Mouse (Mus musculus) embryonic fibroblast, embryonic 13.5 days (primary cell): Measurements from ENCODE around the gene Hs3st5. TPM values are rescaled to one million over a fixed set of nuclear protein-coding genes. Genes with fewer than 3 reads are reported as not detected.

Experiments used
- H3K27ac ChIP-seq: 2 replicates; pipeline ENCODE4 v1.5.1; 2012; ENCODE audit warnings: low read length, control low read depth, inconsistent platforms; ENCODE audit not compliant: insufficient read depth
- H3K4me1 ChIP-seq: 2 replicates; pipeline ENCODE4 v1.6.1; 2011; ENCODE audit warnings: low read length; ENCODE audit not compliant: control insufficient read depth, insufficient read depth
- H3K4me3 ChIP-seq: 2 replicates; pipeline ENCODE4 v1.5.1; 2011; ENCODE audit warnings: mild to moderate bottlenecking, control low read depth, low read length; ENCODE audit not compliant: insufficient read depth
- CTCF ChIP-seq: IDR thresholded peaks from 2 replicates; pipeline ENCODE4 v1.5.1; 2011; ENCODE audit warnings: mild to moderate bottlenecking, control low read depth, low read length, moderate library complexity, borderline replicate concordance; ENCODE audit not compliant: insufficient read depth
- POLR2A ChIP-seq: IDR thresholded peaks from 2 replicates; pipeline ENCODE4 v1.6.1; 2011; ENCODE audit warnings: low read depth, mild to moderate bottlenecking, control low read depth, low read length, moderate library complexity
- polyA plus RNA-seq: library from polyadenylated mRNA; stranded (reverse); fragments of >200 nt; gene quantifications from 2 replicates; pipeline ENCODE4 v1.2.4, GENCODE M21; 2011; ENCODE audit warnings: low read depth; ENCODE audit not compliant: missing spikeins, insufficient read length

Gene Hs3st5
- polyA plus RNA-seq, 1 experiment, result 0.63 TPM

DNA sequence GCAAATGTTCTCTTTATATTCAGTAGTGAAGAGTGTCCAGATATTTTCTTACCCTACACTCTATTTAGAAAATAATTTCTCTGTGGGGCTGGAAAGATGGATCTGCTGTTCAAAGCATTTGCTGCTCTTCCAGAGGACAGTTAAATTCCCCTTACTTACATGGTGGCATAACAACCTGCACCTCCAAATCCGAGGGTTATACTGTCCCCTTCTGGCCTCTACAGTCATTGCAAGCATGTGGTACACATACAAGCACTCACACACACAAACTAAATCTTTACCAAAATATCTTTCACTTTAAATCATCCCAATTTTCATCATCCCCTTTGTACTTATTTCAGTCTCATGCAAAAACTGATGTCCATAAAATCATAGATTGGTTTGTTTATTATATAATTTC is 275.0 kb downstream of the Hs3st5 start:
- no peak overlapping the region for H3K4me3 ChIP-seq
- H3K4me1 ChIP-seq, result no peaks in the 10 kb centered on the region
- TF ChIP-seq POLR2A, result no peak
- no peak for TF ChIP-seq CTCF
- H3K27ac ChIP-seq, result no peak overlapping the region

GRCm38 (mm10) chr10:36786970-36787369 is 280.4 kb downstream of the Hs3st5 start:
- no peak overlapping the region for H3K27ac ChIP-seq
- TF ChIP-seq POLR2A, result no peak
- TF ChIP-seq CTCF, result no peak
- H3K4me1 ChIP-seq, result no peaks in the 10 kb centered on the region
- no peak overlapping the region for H3K4me3 ChIP-seq

DNA sequence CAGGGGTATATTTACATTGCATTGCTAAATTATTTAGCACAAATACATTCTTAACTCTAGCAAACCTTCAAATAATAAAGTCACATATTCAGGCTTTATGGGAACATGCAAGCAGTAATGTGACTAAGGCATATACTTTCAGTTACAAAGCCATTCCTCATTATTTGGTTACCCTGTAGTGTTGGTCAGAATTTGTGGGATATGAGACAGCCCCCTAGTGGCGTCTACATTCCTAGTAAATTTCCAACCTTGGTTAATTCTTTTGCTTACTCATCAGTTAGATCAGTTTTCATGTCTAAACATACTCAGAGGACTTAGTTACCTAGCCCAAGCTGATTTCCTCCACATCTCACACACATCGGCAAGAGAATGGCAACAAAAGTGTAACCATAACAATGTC is 285.2 kb downstream of the Hs3st5 start:
- TF ChIP-seq CTCF (no peak), POLR2A (no peak)
- Histone ChIP-seq H3K4me3 (no peak overlapping the region), H3K27ac (no peak overlapping the region), H3K4me1 (no peaks in the 10 kb centered on the region)

DNA sequence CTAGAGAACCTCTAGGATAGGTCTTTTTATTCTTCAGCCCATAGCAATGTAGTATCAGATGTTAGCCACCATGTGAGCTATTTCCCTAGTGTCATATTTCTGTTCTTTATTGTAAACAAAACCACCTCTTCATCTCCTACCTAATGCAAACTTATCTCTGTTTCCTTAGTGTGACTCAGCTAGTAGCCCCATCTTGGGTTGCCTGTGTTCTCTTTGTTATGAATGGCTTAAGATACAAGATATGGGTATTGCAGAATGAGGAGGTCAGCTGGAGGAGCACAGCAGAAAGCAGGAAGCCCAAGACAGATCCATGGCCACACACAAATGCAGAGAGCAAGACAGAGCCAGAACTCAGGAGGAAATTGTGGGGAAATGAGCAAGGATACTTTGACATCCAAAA is 288.7 kb downstream of the Hs3st5 start:
- Histone ChIP-seq H3K4me3 (no peak overlapping the region), H3K27ac (no peak overlapping the region)
- no peak for TF ChIP-seq CTCF
- no peak for TF ChIP-seq POLR2A

GRCm38 (mm10) chr10:36800925-36801482 is 294.4 kb downstream of the Hs3st5 start:
- no peak for TF ChIP-seq CTCF
- TF ChIP-seq POLR2A, result no peak
- no peak overlapping the region for H3K4me3 ChIP-seq
- no peak overlapping the region for H3K27ac ChIP-seq
- no peaks in the 10 kb centered on the region for H3K4me1 ChIP-seq

More for the DNA sequence above, 288.7 kb downstream of the Hs3st5 start:
- no peaks in the 10 kb centered on the region for H3K4me1 ChIP-seq

- Histone ChIP-seq H3K27ac (no peak overlapping the region), H3K4me1 (no peaks in the 10 kb centered on the region), H3K4me3 (no peak overlapping the region)
- TF ChIP-seq CTCF (no peak), POLR2A (no peak)
Observed at GRCm38 (mm10) chr10:36803705-36804104, 297.1 kb downstream of the Hs3st5 start.

GRCm38 (mm10) chr10:36805265-36805664 is 298.7 kb downstream of the Hs3st5 start:
- no peak overlapping the region for H3K27ac ChIP-seq
- H3K4me1 ChIP-seq, result no peaks in the 10 kb centered on the region
- TF ChIP-seq CTCF (no peak), POLR2A (no peak)
- no peak overlapping the region for H3K4me3 ChIP-seq

DNA sequence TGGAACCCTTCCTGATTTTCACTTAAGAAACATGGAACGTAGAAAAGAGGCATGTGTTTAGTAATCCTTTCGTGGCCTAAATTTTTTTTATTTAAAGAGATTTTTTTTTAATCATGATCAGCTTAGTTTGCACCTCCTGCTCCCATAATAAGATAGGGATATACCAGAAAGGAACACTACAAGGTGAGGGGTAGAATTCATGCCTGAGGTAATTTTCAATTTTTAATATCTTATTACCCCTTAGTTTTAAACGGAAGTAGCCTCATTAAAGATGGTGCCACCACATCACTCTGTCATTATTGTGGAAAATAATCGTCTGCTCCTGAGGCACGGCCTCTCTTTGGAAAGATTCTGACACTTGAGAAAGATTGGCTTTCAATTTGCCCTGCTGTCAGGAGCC is 299.2 kb downstream of the Hs3st5 start:
- H3K27ac ChIP-seq, result no peak overlapping the region
- no peaks in the 10 kb centered on the region for H3K4me1 ChIP-seq
- no peak overlapping the region for H3K4me3 ChIP-seq
- no peak for TF ChIP-seq POLR2A
- no peak for TF ChIP-seq CTCF

- no peak overlapping the region for H3K27ac ChIP-seq
- H3K4me1 ChIP-seq, result no peaks in the 10 kb centered on the region
- no peak overlapping the region for H3K4me3 ChIP-seq
- no peak for TF ChIP-seq CTCF
- no peak for TF ChIP-seq POLR2A
Observed at GRCm38 (mm10) chr10:36807007-36807406, 300.4 kb downstream of the Hs3st5 start.

GRCm38 (mm10) chr10:36818867-36819266 is 312.3 kb downstream of the Hs3st5 start:
- H3K4me1 ChIP-seq, result no peaks in the 10 kb centered on the region
- no peak for TF ChIP-seq CTCF
- TF ChIP-seq POLR2A, result no peak

More at GRCm38 (mm10) chr10:36818867-36819266, 312.3 kb downstream of the Hs3st5 start:
- Histone ChIP-seq H3K4me3 (no peak overlapping the region), H3K27ac (no peak overlapping the region)
